Mouse (Mus musculus): ENCODE measurements at regions not wholly inside any gene's neighbourhood (a gene's known extent, or its start where the extent isn't known, plus 50 kb on each side); places are given as distances from the start of the nearest gene placed in this dataset.

GRCm38 (mm10) chr1:158097500-158097899, 258.6 kb downstream of the Brinp2 start:
- peak in 1 of 2 experiments; percentile 22 for DNase-seq (ENCODE audit: low spot score in 2 of 2)
- intact Hi-C loops (cut with DNase I), result no loop called here

- no peak for DNase-seq (ENCODE audit: low spot score in 2 of 2)
- intact Hi-C loops (cut with DNase I), result no loop called here
Measured at GRCm38 (mm10) chr1:158119708-158120107, 236.4 kb downstream of the Brinp2 start.

GRCm38 (mm10) chr1:158124902-158125301, 231.2 kb downstream of the Brinp2 start:
- DNase-seq (ENCODE audit: low spot score in 2 of 2), result peak; percentile 37 to 94
- intact Hi-C loops (cut with DNase I), result loop anchor here (2.0 kb wide), 1 partner anchor 68 kb away; no protein-coding TSS in a partner anchor

- intact Hi-C loops (cut with DNase I), result no loop called here
- DNase-seq (ENCODE audit: low spot score in 2 of 2), result no peak
Measured at GRCm38 (mm10) chr1:158126272-158126671, 229.9 kb downstream of the Brinp2 start.

- no peak for DNase-seq (ENCODE audit: low spot score in 2 of 2)
- intact Hi-C loops (cut with DNase I), result no loop called here
Measured at GRCm38 (mm10) chr1:158129243-158129770, 226.8 kb downstream of the Brinp2 start.

GRCm38 (mm10) chr1:158147525-158147924, 208.6 kb downstream of the Brinp2 start:
- intact Hi-C loops (cut with DNase I), result loop anchor here (10.0 kb wide), 1 partner anchor 593 kb away; no protein-coding TSS in a partner anchor
- DNase-seq (ENCODE audit: low spot score in 2 of 2), result no peak

GRCm38 (mm10) chr1:158148035-158148434, 208.1 kb downstream of the Brinp2 start:
- no peak for DNase-seq (ENCODE audit: low spot score in 2 of 2)
- intact Hi-C loops (cut with DNase I), result loop anchor here (10.0 kb wide), 1 partner anchor 593 kb away; no protein-coding TSS in a partner anchor

GRCm38 (mm10) chr1:158161111-158161510, 195.0 kb downstream of the Brinp2 start:
- no peak for DNase-seq (ENCODE audit: low spot score in 2 of 2)
- intact Hi-C loops (cut with DNase I), result no loop called here

GRCm38 (mm10) chr1:158161533-158161932, 194.6 kb downstream of the Brinp2 start:
- intact Hi-C loops (cut with DNase I), result no loop called here
- DNase-seq (ENCODE audit: low spot score in 2 of 2), result peak in 1 of 2 experiments; percentile 9

GRCm38 (mm10) chr1:158163411-158163810, 192.7 kb downstream of the Brinp2 start:
- intact Hi-C loops (cut with DNase I), result no loop called here
- DNase-seq (ENCODE audit: low spot score in 2 of 2), result no peak

- intact Hi-C loops (cut with DNase I), result no loop called here
- no peak for DNase-seq (ENCODE audit: low spot score in 2 of 2)
Measured at GRCm38 (mm10) chr1:158170006-158170405, 186.1 kb downstream of the Brinp2 start.

- intact Hi-C loops (cut with DNase I), result no loop called here
- no peak for DNase-seq (ENCODE audit: low spot score in 2 of 2)
Measured at GRCm38 (mm10) chr1:158180095-158180494, 176.0 kb downstream of the Brinp2 start.

GRCm38 (mm10) chr1:158181296-158181695, 174.8 kb downstream of the Brinp2 start:
- intact Hi-C loops (cut with DNase I), result no loop called here
- DNase-seq (ENCODE audit: low spot score in 2 of 2), result no peak

- intact Hi-C loops (cut with DNase I), result no loop called here
- DNase-seq (ENCODE audit: low spot score in 2 of 2), result no peak
Measured at GRCm38 (mm10) chr1:158187651-158188050, 168.5 kb downstream of the Brinp2 start.

GRCm38 (mm10) chr1:158192841-158193551, 163.1 kb downstream of the Brinp2 start:
- intact Hi-C loops (cut with DNase I), result loop anchor here (1.0 to 5.0 kb wide), 3 partner anchors 63 to 306 kb away; no protein-coding TSS in a partner anchor
- DNase-seq (ENCODE audit: low spot score in 2 of 2), result peak; percentile 62 to 91

GRCm38 (mm10) chr1:158193968-158194565, 162.1 kb downstream of the Brinp2 start:
- DNase-seq (ENCODE audit: low spot score in 2 of 2), result no peak
- intact Hi-C loops (cut with DNase I), result loop anchor here (1.0 to 5.0 kb wide), 3 partner anchors 62 to 307 kb away; no protein-coding TSS in a partner anchor
